Mouse (Mus musculus) hindbrain, embryonic 14.5 days (tissue): ENCODE results near the gene Gm6408. TPM values are rescaled to one million over a fixed set of nuclear protein-coding genes. Genes with fewer than 3 reads are reported as not detected.
"Not testable (repeated sequence)": the region's sequence is repeated elsewhere in the genome, so short reads cannot be mapped to it uniquely, and the experiment has no call there.

Experiments used
- ATAC-seq: fragments of 200-750 bp; cut with Nextera tagmentation; 2 replicates; pipeline ENCODE4 v1.8.0; 2017; ENCODE audit warnings: moderate number of reproducible peaks, mild to moderate bottlenecking, moderate TSS enrichment, moderate library complexity; ENCODE audit not compliant: low FRiP score
- DNase-seq: peaks from one replicate; pipeline ENCODE4 v3.0.0-alpha.2; 2015; ENCODE audit warnings: low spot score
- H3K27ac ChIP-seq: fragments of 300-500 bp; sonication (generic); 2 replicates; pipeline ENCODE4 v1.5.1; 2014; ENCODE audit warnings: mild to moderate bottlenecking, moderate library complexity
- H3K27me3 ChIP-seq: fragments of 300-500 bp; sonication (generic); 2 replicates; pipeline ENCODE4 v1.6.1; 2014; ENCODE audit warnings: mild to moderate bottlenecking, low read length, mixed read lengths; ENCODE audit not compliant: control insufficient read depth, insufficient read depth
- H3K36me3 ChIP-seq: fragments of 300-500 bp; sonication (generic); replicated peaks from 2 replicates; pipeline ENCODE4 v1.6.1; 2014; ENCODE audit not compliant: control insufficient read depth, insufficient read depth
- H3K4me1 ChIP-seq: fragments of 300-500 bp; sonication (generic); replicated peaks from 2 replicates; pipeline ENCODE4 v1.6.1; 2014; ENCODE audit warnings: antibody characterized with exemption, low read length, mixed read lengths; ENCODE audit not compliant: control insufficient read depth, insufficient read depth
- H3K4me2 ChIP-seq: fragments of 300-500 bp; sonication (generic); replicated peaks from 2 replicates; pipeline ENCODE4 v1.6.1; 2014; ENCODE audit warnings: mild to moderate bottlenecking, moderate library complexity
- H3K4me3 ChIP-seq: fragments of 300-500 bp; sonication (generic); replicated peaks from 2 replicates; pipeline ENCODE4 v1.5.1; 2014; ENCODE audit warnings: mild to moderate bottlenecking, low read length
- H3K9ac ChIP-seq: fragments of 300-500 bp; sonication (generic); 2 replicates; pipeline ENCODE4 v1.6.1; 2014
- H3K9me3 ChIP-seq: fragments of 300-500 bp; sonication (generic); 2 replicates; pipeline ENCODE4 v1.6.1; 2016; ENCODE audit warnings: low read length; ENCODE audit not compliant: control insufficient read depth
- WGBS: fragments of 180-500 bp; shearing (Covaris S2); extraction: QIAGEN DNeasy Blood & Tissue Kit; methylation state at CpG from one replicate; pipeline ENCODE4 v1.1.7; 2014; 5-methylcytosine and 5-hydroxymethylcytosine counted together
- polyA plus RNA-seq: library from polyadenylated mRNA; unstranded; fragments of >200 nt; fragmentation: Nextera tagmentation; extraction: Ambion mirVana; gene quantifications from 2 replicates; pipeline ENCODE4 v1.2.1, GENCODE M21; 2014

Gm6408 gene
- polyA plus RNA-seq, 1 experiment from 2014 or later: not detected

- ATAC-seq, H3K4me1 ChIP-seq, DNase-seq, H3K36me3 ChIP-seq, H3K4me3 ChIP-seq, H3K27ac ChIP-seq, H3K27me3 ChIP-seq, H3K9ac ChIP-seq, H3K9me3 ChIP-seq, H3K4me2 ChIP-seq: not testable (repeated sequence)
- no CpG with 5 or more reads among the region's 5 CpGs for WGBS
These were observed 20.3 kb downstream of the Gm6408 start, which contains the start of gene 4930449I24Rik for GRCm38 (mm10) chr5:146502099-146502498. Gene 4930449I24Rik, plus strand, starts transcription at chr5:146502399.

- H3K9ac ChIP-seq, H3K4me2 ChIP-seq, DNase-seq, H3K9me3 ChIP-seq, H3K27me3 ChIP-seq, H3K36me3 ChIP-seq, H3K4me1 ChIP-seq, H3K27ac ChIP-seq, ATAC-seq, H3K4me3 ChIP-seq: not testable (repeated sequence)
- whole genome bisulfite sequencing: no CpG with 5 or more reads among the region's 5 CpGs
These were observed 32.1 kb downstream of the Gm6408 start, which contains the start of gene Gm3402 for GRCm38 (mm10) chr5:146513823-146514222. Gene Gm3402, plus strand, starts transcription at chr5:146514123.

GRCm38 (mm10) chr5:146525501-146525900, 43.7 kb downstream of the Gm6408 start, which contains the start of gene Gm3404:
Gene Gm3404, plus strand, starts transcription at chr5:146525801.
- not testable (repeated sequence) for H3K27ac ChIP-seq, H3K9ac ChIP-seq, H3K36me3 ChIP-seq, H3K4me2 ChIP-seq, ATAC-seq, H3K9me3 ChIP-seq, H3K4me1 ChIP-seq, H3K27me3 ChIP-seq, H3K4me3 ChIP-seq, DNase-seq
- 100% methylated on average over 1 of the region's 3 CpGs for WGBS

Other genes starting within 250 kb of the Gm6408 start
- gene Wasf3, start 97.0 kb upstream of the Gm6408 start, polyA plus RNA-seq: 10.3 and 10.4 TPM in 2 replicates
- gene Gm6370, start 9.4 kb downstream of the Gm6408 start, polyA plus RNA-seq: not detected in 2 replicates
- gene 4930449I24Rik, start 20.4 kb downstream of the Gm6408 start, polyA plus RNA-seq: not detected in 2 replicates
- not detected in 2 replicates for gene Gm3402, start 32.2 kb downstream of the Gm6408 start, polyA plus RNA-seq
- gene Gm3404, start 43.8 kb downstream of the Gm6408 start, polyA plus RNA-seq: not detected in 2 replicates
- gene Gm3409, start 55.7 kb downstream of the Gm6408 start, polyA plus RNA-seq: not detected in 2 replicates
- not detected in 2 replicates for gene Gm3415, start 74.2 kb downstream of the Gm6408 start, polyA plus RNA-seq
- gene Gpr12, start 103.3 kb downstream of the Gm6408 start, polyA plus RNA-seq: 17.5 and 27.3 TPM in 2 replicates